Mouse (Mus musculus) lung, adult 2 months (tissue): ENCODE measurements around the gene Ptges2. TPM values are rescaled to one million over a fixed set of nuclear protein-coding genes. Genes with fewer than 3 reads are reported as not detected.

Source experiments
- DNase-seq: peaks from one replicate; pipeline ENCODE4 v3.0.0; 2022
- H3K4me1 ChIP-seq: fragments of 200-500 bp; 2 replicates; pipeline ENCODE4 v1.6.1; 2011; ENCODE audit warnings: low read length; ENCODE audit not compliant: control insufficient read depth, insufficient read depth
- H3K4me3 ChIP-seq: fragments of 200-500 bp; replicated peaks from 2 replicates; pipeline ENCODE3; 2011; ENCODE audit warnings: low read depth, mild to moderate bottlenecking, control low read depth, low read length; ENCODE audit errors: extremely low read depth
- CTCF ChIP-seq: fragments of 200-500 bp; IDR thresholded peaks from 2 replicates; pipeline ENCODE4 v1.5.1; 2011; ENCODE audit warnings: mild to moderate bottlenecking, low read length, control low read depth; ENCODE audit not compliant: insufficient read depth
- POLR2A ChIP-seq: fragments of 200-500 bp; IDR thresholded peaks from 2 replicates; pipeline ENCODE4 v1.6.1; 2011; ENCODE audit warnings: low read depth, mild to moderate bottlenecking, control low read depth, low read length, borderline replicate concordance; ENCODE audit errors: extremely low read depth
- WGBS: fragments of 180-500 bp; shearing (Covaris S2); methylation state at CpG from one replicate; pipeline ENCODE4 v1.1.7; 2018; 5-methylcytosine and 5-hydroxymethylcytosine counted together
- polyA plus RNA-seq: library from polyadenylated mRNA; depleted of rRNA; stranded (reverse); fragments of >200 nt; gene quantifications from 2 replicates; pipeline ENCODE4 v1.2.3, GENCODE M21; 2012

The Ptges2 gene
- polyA plus RNA-seq, 1 experiment, result 23.8 TPM

DNA sequence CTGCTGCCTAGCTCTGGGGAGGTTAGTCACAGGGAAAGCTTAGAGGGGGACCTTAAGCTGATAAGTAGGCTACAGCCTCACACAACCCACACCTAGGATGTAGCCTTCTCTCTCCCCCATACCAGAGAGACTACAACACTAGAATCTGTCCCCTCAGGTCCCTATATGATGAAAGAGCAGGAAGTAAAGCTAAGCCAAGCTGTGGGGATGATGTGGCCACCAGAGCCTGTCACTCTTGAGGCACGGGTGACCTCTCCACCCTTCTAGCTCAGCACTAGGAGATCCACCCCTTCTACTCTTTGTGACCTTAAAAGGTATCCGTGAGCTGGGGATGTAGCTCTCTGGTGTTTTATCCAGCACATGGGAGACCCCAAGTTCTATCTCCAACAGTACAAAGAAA is 6.5 kb upstream of the Ptges2 start:
- WGBS, result 64% methylated on average over 2 of the region's 2 CpGs
- no peak for DNase-seq
- Histone ChIP-seq H3K4me1 (peaks cover 3% of the 10 kb centered on the region; the same call in 1 of the 2 replicates), H3K4me3 (no peak overlapping the region)
- TF ChIP-seq CTCF, result no peak
- TF ChIP-seq POLR2A, result no peak

DNA sequence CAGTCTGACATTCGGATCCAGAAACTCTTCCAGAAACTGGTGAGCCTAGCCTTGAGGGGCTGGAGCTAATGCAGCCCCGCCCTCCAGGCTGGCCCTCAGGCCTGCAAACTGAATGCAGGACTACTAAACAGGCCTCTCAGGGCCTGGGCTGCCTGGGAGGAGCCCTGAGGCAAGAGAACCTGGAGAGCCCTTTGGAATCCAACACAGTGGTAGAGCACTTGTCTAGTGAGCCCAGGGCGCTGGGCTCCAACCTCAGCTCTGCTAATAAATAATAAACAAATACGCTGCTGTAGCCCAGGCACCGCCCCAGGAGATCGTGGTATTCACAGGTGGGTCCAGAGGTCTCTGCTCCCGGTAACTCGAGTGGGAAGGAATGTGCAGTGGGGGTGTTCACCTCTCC is 4.8 kb upstream of the Ptges2 start:
- DNase-seq, result peak; percentile 56
- peaks cover 3% of the 10 kb centered on the region; the same call in 1 of the 2 replicates for H3K4me1 ChIP-seq
- WGBS, result 65% methylated on average over 8 of the region's 8 CpGs
- TF ChIP-seq CTCF (no peak), POLR2A (no peak)
- H3K4me3 ChIP-seq, result no peak overlapping the region

- peak; percentile 57 for DNase-seq
- TF ChIP-seq POLR2A (no peak), CTCF (no peak)
- Histone ChIP-seq H3K4me3 (no peak overlapping the region), H3K4me1 (peaks cover 3% of the 10 kb centered on the region)
- WGBS, result 61% methylated on average over 5 of the region's 5 CpGs
These were observed 3.6 kb upstream of the Ptges2 start for GRCm38 (mm10) chr2:32392063-32392462.

GRCm38 (mm10) chr2:32394973-32395372 is 723 bp upstream of the Ptges2 start:
- TF ChIP-seq CTCF (peak; percentile 23; the same call in 1 of the 2 replicates), POLR2A (no peak)
- WGBS, result 2% methylated on average over 8 of the region's 8 CpGs
- no peak for DNase-seq
- Histone ChIP-seq H3K4me3 (peak overlapping the region; percentile 63), H3K4me1 (peaks cover 5% of the 10 kb centered on the region)

DNA sequence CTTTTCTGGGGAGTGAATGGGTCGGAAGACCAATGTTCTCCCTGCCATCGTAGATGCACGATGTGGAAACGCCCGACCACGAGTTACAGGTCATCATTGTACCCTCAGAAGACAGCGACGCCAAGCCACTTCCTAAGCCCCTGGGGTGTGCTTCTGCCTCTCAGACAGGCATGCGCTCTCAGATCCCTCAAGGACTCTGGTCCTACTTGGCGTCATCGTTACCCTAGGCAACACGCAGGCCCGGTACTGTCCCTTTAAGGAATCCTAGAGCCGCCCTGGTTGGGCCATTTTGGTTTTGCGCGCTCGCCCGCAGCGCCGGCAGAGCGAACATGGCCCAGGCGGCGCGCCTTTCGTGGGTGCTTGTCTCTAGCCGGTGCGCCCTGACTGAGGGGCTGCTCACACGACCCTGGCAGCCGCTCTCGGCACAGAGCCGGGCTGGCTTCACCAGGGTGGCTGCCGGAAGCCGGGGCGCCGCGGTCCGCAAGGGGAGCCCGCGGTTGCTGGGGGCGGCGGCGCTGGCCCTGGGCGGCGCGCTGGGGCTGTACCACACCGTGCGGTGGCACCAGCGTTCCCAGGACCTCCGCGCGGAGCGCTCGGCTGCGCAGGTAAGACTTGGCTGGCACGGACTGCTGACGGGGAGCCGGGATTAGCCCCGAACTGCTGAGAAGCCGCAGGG is 388 bp downstream of the Ptges2 start:
- peak; percentile 87 for DNase-seq
- Histone ChIP-seq H3K4me1 (peaks cover 5% of the 10 kb centered on the region), H3K4me3 (peak overlapping the region; percentile 63)
- WGBS, result under 1% methylated on average over 59 of the region's 59 CpGs
- TF ChIP-seq POLR2A (peak; percentile 44; the same call in 1 of the 2 replicates), CTCF (no peak)

DNA sequence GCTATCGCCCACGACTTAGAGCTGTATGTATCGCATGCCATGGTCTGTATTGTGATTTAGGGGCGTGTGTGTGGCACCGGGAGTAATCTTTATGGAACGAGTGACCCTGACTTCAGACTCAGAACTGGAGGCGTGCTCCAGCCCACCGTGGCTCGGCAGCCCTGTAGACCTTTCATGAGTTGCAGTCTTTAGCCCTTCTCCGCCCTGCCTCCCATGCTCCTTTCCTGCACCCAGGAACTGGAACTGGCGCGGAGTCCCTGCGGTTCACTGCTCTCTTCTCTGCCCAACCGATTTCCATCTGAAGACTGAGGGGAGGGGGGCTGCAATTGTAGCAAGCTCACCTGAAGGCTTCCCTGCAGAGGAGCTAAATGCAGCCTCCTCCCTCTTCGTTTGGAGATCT is 999 bp downstream of the Ptges2 start:
- Histone ChIP-seq H3K4me3 (peak overlapping the region; percentile 63), H3K4me1 (peaks cover 5% of the 10 kb centered on the region)
- TF ChIP-seq POLR2A (no peak), CTCF (no peak)
- no peak for DNase-seq
- WGBS, result under 1% methylated on average over 15 of the region's 15 CpGs

GRCm38 (mm10) chr2:32404663-32405062 is 9.0 kb downstream of the Ptges2 start:
- peak; percentile 92 for DNase-seq
- WGBS, result 11% methylated on average over 2 of the region's 2 CpGs

DNA sequence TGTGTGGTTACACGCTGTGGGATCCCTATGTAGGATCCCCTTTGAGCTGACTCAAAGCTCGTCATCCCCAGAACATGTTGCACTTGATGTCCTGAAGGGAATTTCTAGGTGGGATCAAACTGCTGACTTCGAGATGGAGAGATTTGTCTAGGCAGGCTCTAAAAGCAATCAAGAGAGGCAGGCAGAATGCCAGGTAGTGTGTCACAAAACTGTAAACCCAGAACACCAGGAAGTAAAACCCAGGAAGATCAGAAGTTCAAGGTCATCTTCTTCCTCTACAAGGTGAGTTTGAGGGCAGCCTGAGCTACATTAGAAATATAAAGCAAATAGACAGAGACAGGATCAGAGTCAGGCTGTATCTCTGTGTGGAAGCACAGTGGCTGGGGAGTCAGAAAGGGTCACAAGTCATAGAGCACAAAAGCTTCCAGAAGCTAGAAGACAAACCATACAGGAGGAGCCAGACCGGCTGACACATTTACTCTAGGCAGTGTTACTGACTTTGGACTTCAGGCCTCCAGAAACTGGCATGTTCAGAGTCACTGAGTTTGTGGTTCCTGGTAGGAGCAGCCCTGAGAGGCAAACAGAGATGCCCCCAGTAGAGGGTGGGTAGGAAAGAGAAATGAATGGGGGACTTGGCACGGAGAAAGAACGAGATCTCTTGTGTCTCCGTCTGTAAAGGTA is 11.6 kb downstream of the Ptges2 start:
- H3K4me1 ChIP-seq, result no peaks in the 10 kb centered on the region
- 80% methylated on average over 7 of the region's 7 CpGs for WGBS
- DNase-seq, result no peak
- no peak for TF ChIP-seq POLR2A
- TF ChIP-seq CTCF, result no peak
- no peak overlapping the region for H3K4me3 ChIP-seq

More at GRCm38 (mm10) chr2:32404663-32405062, 9.0 kb downstream of the Ptges2 start:
- TF ChIP-seq CTCF, result peak; percentile 100
- TF ChIP-seq POLR2A, result no peak
- Histone ChIP-seq H3K4me3 (no peak overlapping the region), H3K4me1 (no peaks in the 10 kb centered on the region)

DNA sequence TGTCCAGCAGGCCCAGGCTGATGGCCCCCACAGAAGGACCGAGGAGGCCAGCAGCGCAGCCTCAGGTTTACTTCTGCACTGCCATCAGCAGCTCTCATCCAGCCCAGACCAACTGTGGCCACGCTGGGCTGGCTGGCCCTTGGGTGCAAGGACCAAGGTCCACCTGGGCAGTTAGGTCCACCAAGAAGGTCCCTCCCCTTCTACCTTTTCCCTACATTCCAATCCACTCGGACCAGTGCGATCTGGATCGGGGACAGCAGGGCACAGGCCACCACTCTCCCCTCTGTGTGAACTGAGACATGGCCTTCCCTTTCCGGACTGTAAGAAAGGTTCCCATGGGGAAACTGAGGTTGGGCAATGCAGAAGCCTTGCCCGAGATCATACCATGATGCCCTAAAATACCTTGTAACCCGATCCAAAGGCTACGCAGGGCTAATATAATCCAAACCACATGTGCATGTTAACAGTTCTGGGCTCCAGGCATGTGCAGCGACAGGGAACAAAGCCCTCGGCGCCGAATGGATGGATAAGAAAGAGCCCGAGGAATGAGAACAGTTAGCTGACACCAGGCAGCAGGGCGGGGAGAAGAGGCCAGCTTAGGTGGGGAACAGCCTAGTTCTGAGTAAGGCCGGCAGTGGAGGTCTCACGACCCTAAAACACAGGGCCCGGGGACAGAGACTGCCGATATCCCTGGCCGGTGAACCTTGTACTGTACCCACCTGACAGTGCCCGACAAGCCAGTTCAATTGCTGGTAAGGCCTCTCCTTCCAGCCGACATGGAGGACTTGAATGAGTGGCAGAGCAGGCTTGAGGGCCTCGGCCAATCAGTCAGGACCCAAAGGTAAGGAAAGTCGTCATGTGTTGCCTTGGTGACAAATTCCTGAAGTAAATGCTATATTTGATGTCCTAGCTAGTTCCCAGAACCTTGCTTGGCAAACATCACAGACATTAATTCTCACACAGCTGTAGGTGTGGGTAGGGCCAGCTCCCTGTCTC is 13.0 kb downstream of the Ptges2 start:
- no peak for DNase-seq
- TF ChIP-seq CTCF, result no peak
- no peak for TF ChIP-seq POLR2A
- no peak overlapping the region for H3K4me3 ChIP-seq
- WGBS, result 71% methylated on average over 25 of the region's 25 CpGs
- H3K4me1 ChIP-seq, result no peaks in the 10 kb centered on the region
